Mouse (Mus musculus): ENCODE results near the gene Spdye4b. TPM values are rescaled to one million over a fixed set of nuclear protein-coding genes. Genes with fewer than 3 reads are reported as not detected.
"Not testable (repeated sequence)": the region's sequence is repeated elsewhere in the genome, so short reads cannot be mapped to it uniquely, and the experiment has no call there.

The Spdye4b gene
- polyA plus RNA-seq, 1 experiment from 2014 or later, result not detected

GRCm38 (mm10) chr5:143177541-143178200, 3.1 kb upstream of the Spdye4b start:
- Histone ChIP-seq H3K36me3 (ENCODE audit: insufficient read depth, low read length) (peaks cover 46% of the 10 kb centered on the region; the same call in 1 of the 2 replicates), H3K27me3 (replicated peaks; ENCODE audit: insufficient read depth, low read length) (no peaks in the 10 kb centered on the region), H3K27ac (ENCODE audit: low read length) (no peak overlapping the region), H3K4me1 (ENCODE audit: insufficient read depth, low read depth, low read length) (peaks cover 10% of the 10 kb centered on the region; the same call in 1 of the 2 replicates), H3K9ac (replicated peaks; ENCODE audit: low read depth) (no peak overlapping the region), H3K4me3 (ENCODE audit: low read depth, low read length) (no peak overlapping the region), H3K9me3 (ENCODE audit: low read length) (no peaks in the 10 kb centered on the region), H3K4me2 (replicated peaks; ENCODE audit: low read depth, low read length) (no peak overlapping the region)
- ATAC-seq (no peak), DNase-seq (ENCODE audit: low spot score) (no peak)
- 91% methylated on average over 3 of the region's 3 CpGs for WGBS
- TF ChIP-seq EP300 (IDR thresholded peaks at IDR 0.05) (no peak), CTCF (IDR thresholded peaks at IDR 0.05) (peak; percentile 17; the same call in 1 of the 2 replicates)

- H3K9me3 ChIP-seq (ENCODE audit: low read length), result no peaks in the 10 kb centered on the region
- H3K4me3 ChIP-seq (ENCODE audit: low read depth, low read length), result no peak overlapping the region
- no peak overlapping the region for H3K27ac ChIP-seq (ENCODE audit: low read length)
- DNase-seq (ENCODE audit: low spot score) (peak; percentile 51), ATAC-seq (no peak)
- no peaks in the 10 kb centered on the region for H3K27me3 ChIP-seq (replicated peaks; ENCODE audit: insufficient read depth, low read length)
- H3K4me2 ChIP-seq (replicated peaks; ENCODE audit: low read depth, low read length), result no peak overlapping the region
- peaks cover 10% of the 10 kb centered on the region; the same call in 1 of the 2 replicates for H3K4me1 ChIP-seq (ENCODE audit: insufficient read depth, low read depth, low read length)
- peak; percentile 67 for TF ChIP-seq CTCF (IDR thresholded peaks at IDR 0.05)
- no peak for TF ChIP-seq EP300 (IDR thresholded peaks at IDR 0.05)
- no peak overlapping the region for H3K9ac ChIP-seq (replicated peaks; ENCODE audit: low read depth)
- peaks cover 32% of the 10 kb centered on the region; the same call in 1 of the 2 replicates for H3K36me3 ChIP-seq (ENCODE audit: insufficient read depth, low read length)
- 31% methylated on average over 6 of the region's 6 CpGs for WGBS
Observed at GRCm38 (mm10) chr5:143179179-143179578, 1.6 kb upstream of the Spdye4b start.

- not testable (repeated sequence) for H3K36me3 ChIP-seq (ENCODE audit: insufficient read depth, low read length); H3K27me3 ChIP-seq (replicated peaks; ENCODE audit: insufficient read depth, low read length); H3K27ac ChIP-seq (ENCODE audit: low read length); DNase-seq (ENCODE audit: low spot score); ATAC-seq; H3K9me3 ChIP-seq (ENCODE audit: low read length); H3K9ac ChIP-seq (replicated peaks; ENCODE audit: low read depth); H3K4me2 ChIP-seq (replicated peaks; ENCODE audit: low read depth, low read length); H3K4me3 ChIP-seq (ENCODE audit: low read depth, low read length); H3K4me1 ChIP-seq (ENCODE audit: insufficient read depth, low read depth, low read length)
- no CpG with 5 or more reads among the region's 1 CpGs for WGBS
Observed at GRCm38 (mm10) chr5:143188014-143188413, 7.2 kb downstream of the Spdye4b start.

GRCm38 (mm10) chr5:143192806-143193205, 12.0 kb downstream of the Spdye4b start:
- TF ChIP-seq CTCF (IDR thresholded peaks at IDR 0.05) (no peak), EP300 (IDR thresholded peaks at IDR 0.05) (no peak)
- ATAC-seq, result no peak
- 81% methylated on average over 8 of the region's 8 CpGs for WGBS

GRCm38 (mm10) chr5:143194747-143195146, 13.9 kb downstream of the Spdye4b start:
- H3K27me3 ChIP-seq (replicated peaks; ENCODE audit: insufficient read depth, low read length); H3K9me3 ChIP-seq (ENCODE audit: low read length); H3K27ac ChIP-seq (ENCODE audit: low read length); ATAC-seq; H3K4me1 ChIP-seq (ENCODE audit: insufficient read depth, low read depth, low read length); H3K36me3 ChIP-seq (ENCODE audit: insufficient read depth, low read length); H3K4me2 ChIP-seq (replicated peaks; ENCODE audit: low read depth, low read length); H3K9ac ChIP-seq (replicated peaks; ENCODE audit: low read depth); H3K4me3 ChIP-seq (ENCODE audit: low read depth, low read length); DNase-seq (ENCODE audit: low spot score): not testable (repeated sequence)
- WGBS, result 49% methylated on average over 8 of the region's 8 CpGs

More at GRCm38 (mm10) chr5:143192806-143193205, 12.0 kb downstream of the Spdye4b start:
- no peak for DNase-seq (ENCODE audit: low spot score)
- no peaks in the 10 kb centered on the region for H3K4me1 ChIP-seq (ENCODE audit: insufficient read depth, low read depth, low read length)
- H3K4me3 ChIP-seq (ENCODE audit: low read depth, low read length), result no peak overlapping the region
- no peaks in the 10 kb centered on the region for H3K36me3 ChIP-seq (ENCODE audit: insufficient read depth, low read length)
- no peak overlapping the region for H3K9ac ChIP-seq (replicated peaks; ENCODE audit: low read depth)
- no peak overlapping the region for H3K4me2 ChIP-seq (replicated peaks; ENCODE audit: low read depth, low read length)
- no peak overlapping the region for H3K27ac ChIP-seq (ENCODE audit: low read length)
- H3K9me3 ChIP-seq (ENCODE audit: low read length), result no peaks in the 10 kb centered on the region
- H3K27me3 ChIP-seq (replicated peaks; ENCODE audit: insufficient read depth, low read length), result no peaks in the 10 kb centered on the region

GRCm38 (mm10) chr5:143195166-143195565, 14.3 kb downstream of the Spdye4b start:
- TF ChIP-seq CTCF (IDR thresholded peaks at IDR 0.05), result no peak
- no peak for TF ChIP-seq EP300 (IDR thresholded peaks at IDR 0.05)
- Histone ChIP-seq H3K27me3 (replicated peaks; ENCODE audit: insufficient read depth, low read length) (no peaks in the 10 kb centered on the region), H3K4me1 (ENCODE audit: insufficient read depth, low read depth, low read length) (no peaks in the 10 kb centered on the region), H3K4me3 (ENCODE audit: low read depth, low read length) (no peak overlapping the region), H3K27ac (ENCODE audit: low read length) (no peak overlapping the region), H3K4me2 (replicated peaks; ENCODE audit: low read depth, low read length) (no peak overlapping the region), H3K9ac (replicated peaks; ENCODE audit: low read depth) (no peak overlapping the region), H3K9me3 (ENCODE audit: low read length) (no peaks in the 10 kb centered on the region), H3K36me3 (ENCODE audit: insufficient read depth, low read length) (no peaks in the 10 kb centered on the region)
- ATAC-seq (no peak), DNase-seq (ENCODE audit: low spot score) (no peak)
- whole genome bisulfite sequencing, result 62% methylated on average over 2 of the region's 2 CpGs

Measured in lung, postnatal 0 days (tissue).